Mouse (Mus musculus): ENCODE measurements around the gene Glt1d1.

Gene Glt1d1

GRCm38 (mm10) chr5:127631671-127632070 lies 391 bp upstream of the Glt1d1 start:
- DNase-seq (ENCODE audit: low read depth, low spot score) = no peak

DNA sequence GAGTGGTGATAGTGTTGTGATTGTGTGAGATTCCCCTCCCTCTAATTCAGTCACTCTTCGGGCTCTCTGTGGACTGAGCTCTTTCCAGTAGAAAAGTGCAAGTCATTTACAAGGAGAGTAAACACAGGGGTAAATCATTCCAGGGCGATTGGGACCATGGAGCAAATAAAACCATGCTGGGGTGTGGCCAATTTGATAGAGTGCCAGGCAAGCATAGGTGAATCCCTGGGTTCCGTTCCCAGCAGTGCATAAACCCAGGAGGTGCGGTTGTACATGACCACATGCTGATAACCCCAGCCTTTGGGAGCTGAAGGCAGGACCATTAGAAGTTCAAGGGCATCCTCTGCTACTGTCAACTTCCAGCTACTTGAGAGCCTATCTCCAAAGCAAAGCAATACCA lies 1.1 kb downstream of the Glt1d1 start:
- DNase-seq (ENCODE audit: low read depth, low spot score) = no peak

DNA sequence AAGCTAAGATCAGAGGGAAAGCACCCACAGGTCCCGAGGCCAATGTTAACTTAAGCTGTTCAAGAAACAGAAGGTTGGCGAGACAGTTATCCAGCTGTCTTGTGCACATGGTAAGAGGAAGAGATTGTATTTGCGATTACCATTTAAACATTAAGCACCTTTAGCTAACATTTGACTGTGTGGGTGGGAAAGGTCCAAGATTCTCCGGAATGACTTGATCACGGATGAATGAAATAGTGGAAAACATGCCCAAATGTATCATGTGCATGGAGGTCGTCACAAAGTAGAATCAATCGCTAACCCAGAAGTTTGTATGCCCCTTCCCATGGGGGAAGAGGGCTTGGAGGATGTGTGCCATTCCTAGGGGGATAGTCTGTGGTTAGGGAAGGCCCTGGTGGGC lies 1.6 kb downstream of the Glt1d1 start:
- no peak for DNase-seq (ENCODE audit: low read depth, low spot score)

- no peak for DNase-seq (ENCODE audit: low read depth, low spot score)
Observed at GRCm38 (mm10) chr5:127637622-127638021, 5.6 kb downstream of the Glt1d1 start.

DNA sequence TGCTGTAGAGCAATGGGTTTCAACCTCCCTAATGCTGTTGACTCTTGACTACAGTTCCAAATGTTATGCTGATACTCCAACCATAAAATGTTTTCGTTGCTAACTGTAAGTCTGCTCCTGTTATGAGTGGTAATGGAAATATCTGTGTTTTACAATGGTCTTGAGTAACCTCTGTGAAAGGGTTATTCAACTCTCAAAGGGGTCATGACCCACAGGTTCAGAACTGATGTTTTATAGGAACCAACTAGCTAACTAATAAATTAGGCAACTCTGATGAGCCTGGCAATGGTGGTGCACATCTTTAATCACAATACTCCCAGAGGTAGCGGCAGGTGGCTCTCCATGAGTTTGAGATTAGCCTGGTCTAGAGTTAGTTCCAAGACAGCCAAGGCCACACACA lies 6.1 kb downstream of the Glt1d1 start:
- no peak for DNase-seq (ENCODE audit: low read depth, low spot score)

DNA sequence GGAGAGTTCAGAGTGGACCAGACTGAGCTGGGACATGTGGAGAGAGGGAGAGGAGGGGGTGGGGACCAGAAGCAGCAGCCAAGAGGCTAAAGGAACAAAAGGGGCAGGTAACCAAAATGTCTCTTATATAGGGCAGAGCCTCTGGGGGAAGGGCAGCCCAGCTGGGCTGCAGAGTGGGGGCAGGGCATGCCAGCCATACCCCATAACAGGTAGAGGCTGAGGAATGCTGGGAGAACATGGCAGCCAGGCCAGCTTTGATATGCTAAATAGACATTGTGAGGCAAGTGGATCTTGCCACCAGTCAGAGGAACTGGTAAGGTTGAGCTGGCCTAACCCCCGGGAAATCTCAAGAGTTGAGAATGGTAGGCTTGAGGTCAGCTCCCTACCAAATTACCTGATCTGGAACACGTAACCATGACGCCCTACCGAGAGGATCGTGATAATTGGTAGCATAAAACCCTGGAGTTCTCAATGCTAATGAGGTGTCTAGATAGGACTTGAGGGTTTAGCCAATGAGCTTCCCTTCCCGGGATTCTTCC lies 7.1 kb downstream of the Glt1d1 start:
- DNase-seq (ENCODE audit: low read depth, low spot score) = no peak

DNA sequence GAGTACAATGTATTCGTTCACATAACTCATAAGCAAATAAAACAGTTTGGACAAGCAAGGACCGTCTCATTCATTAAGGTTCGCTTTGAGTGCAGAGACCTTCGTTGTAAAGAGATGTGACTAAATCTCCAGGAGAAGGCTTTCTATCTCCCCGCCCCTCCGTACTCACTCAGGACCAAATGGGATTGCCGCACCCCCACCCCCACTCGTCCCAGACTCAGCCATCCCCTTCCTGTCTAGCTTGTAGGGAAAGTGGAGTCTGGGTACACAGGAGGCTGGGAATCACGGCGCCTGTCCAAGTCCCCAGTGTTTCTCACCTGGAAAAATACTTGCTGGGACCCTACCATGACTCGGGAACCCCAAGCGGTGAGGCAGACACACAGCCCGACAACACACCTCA lies 7.6 kb downstream of the Glt1d1 start:
- DNase-seq (ENCODE audit: low read depth, low spot score) = no peak

DNA sequence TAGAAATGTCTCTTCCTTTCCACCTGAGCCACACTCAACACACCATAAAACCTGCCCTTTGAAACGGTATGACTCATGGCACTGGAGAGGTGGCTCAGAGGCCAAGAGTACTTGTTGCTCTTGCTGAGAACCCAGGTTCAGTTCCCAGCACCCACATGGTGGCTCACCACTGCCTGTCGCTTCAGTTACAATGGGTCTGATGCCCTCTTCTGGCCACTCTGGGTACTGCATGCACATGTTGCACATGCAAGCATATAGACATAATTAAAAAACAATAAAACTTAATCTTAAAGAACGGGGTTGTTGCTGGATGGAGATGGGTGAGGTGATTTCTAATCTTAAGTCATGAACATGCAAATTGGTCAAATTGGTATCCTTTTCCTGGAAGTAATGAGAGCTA lies 8.3 kb downstream of the Glt1d1 start:
- DNase-seq (ENCODE audit: low read depth, low spot score) = no peak

DNA sequence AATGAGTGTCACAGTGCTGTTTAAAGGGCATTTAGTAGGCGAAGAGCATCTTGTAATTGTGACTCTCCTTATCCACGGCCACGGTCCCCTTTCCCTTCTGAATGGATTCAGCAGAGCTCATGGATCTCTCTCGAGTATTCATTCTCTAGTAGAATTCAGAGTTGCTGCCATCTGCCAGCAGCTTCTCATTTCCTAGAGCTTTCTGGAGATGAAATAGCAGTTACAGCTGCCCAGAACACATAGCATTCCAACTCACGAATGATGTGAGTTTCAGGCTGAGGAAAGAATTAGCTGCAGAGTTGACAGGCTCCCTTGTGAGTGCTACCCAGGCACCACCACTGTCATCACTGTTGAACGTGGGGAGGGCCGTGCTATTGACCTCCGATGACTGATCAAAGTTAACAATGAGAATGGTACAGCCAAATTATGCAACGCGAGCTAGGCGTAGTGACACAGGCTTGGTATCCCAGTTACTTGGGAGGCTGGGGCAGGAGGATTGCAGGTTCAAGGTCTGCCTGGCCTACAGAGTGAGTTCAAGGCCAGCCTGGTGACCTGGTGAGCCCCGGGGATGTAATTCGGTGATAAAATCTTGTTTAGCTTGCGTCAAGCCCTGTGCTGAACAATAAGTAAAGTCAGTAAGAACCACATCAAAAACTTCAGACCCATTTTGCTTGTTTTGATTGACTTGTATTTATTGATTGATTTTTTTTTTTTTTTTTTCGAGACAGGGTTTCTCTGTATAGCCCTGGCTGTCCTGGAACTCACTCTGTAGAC lies 9.3 kb downstream of the Glt1d1 start:
- no peak for DNase-seq (ENCODE audit: low read depth, low spot score)

DNA sequence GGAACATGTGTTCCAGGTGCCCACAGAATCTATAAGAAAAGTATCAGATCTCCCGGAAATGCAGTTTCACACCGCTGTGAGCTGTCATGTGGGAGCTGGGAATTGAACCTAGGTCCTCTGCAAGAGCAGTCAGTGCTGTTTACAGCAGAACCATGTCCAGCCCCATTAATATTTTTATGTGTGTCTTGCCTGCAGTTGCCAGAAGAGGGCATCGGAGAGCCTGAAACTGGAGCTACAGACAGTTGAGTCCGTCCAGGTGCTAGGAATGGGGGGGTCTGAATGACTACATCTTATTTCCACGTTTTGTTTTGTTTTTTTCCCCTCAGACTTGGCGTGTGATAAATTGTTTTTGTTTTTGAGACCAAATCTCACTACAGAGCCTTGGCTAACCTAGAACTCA lies 16.0 kb downstream of the Glt1d1 start:
- no peak for DNase-seq (ENCODE audit: low read depth, low spot score)

DNA sequence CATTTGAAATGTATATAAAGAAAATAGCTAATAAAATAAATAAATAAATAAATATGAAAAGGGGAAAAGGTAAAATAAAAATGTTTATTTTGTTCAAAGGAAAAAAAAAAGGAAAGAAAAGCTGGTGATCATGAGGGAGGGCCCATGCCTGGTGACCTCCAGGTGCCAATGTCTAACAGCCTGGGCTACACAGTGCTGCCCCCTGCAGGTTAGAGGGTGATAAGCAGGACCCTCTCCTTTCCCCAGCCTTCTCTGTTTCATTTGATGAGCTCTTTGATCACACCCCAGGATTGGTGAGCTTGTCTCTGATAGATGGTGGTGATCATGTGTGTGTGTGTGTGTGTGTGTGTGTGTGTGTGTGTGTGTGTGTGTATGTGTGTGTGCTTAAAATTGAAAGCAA lies 17.0 kb downstream of the Glt1d1 start:
- no peak for DNase-seq (ENCODE audit: low read depth, low spot score)

- DNase-seq (ENCODE audit: low read depth, low spot score) = no peak
Observed at GRCm38 (mm10) chr5:127658257-127658656, 26.2 kb downstream of the Glt1d1 start.

DNA sequence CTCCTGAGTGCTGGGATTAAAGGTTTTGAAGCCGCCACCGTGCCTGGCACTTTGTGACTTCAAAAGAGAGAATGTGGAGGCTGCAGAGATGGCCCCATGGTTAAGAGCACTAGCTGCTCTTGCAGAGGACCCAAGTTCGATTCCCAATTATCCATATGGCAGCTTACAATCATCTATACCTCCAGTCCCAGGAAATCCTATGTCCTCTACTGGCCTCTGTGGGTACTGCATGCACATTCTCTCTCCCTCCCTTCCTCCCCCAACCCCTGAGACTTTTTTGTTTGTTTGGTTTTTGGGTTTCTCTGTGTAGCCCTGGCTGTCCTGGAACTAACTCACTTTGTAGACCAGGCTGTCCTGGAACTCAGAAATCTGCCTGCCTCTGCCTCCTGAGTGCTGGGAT lies 27.2 kb downstream of the Glt1d1 start:
- no peak for DNase-seq (ENCODE audit: low read depth, low spot score)

- DNase-seq (ENCODE audit: low read depth, low spot score) = no peak
Observed at GRCm38 (mm10) chr5:127660267-127660666, 28.2 kb downstream of the Glt1d1 start.

DNA sequence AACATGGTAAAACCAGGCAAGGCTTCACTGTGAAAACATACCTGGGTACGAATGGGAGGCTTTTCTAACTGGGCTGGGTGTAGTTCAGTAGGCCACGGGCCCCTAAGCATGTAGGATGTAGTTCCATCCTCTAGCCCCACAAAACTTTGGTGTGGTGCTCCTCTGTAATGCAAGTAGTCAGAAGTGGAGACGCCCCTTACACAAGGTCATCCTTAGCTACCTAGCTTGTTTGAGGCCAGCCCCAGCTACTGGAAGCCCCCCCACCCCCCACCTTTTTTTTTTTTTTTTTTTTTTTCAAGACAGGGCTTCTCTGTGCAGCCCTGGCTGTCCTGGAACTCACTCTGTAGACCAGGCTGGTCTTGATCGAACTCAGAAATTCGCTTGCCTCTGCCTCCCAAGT lies 28.9 kb downstream of the Glt1d1 start:
- DNase-seq (ENCODE audit: low read depth, low spot score) = no peak

GRCm38 (mm10) chr5:127673913-127674312 lies 41.9 kb downstream of the Glt1d1 start:
- DNase-seq (ENCODE audit: low read depth, low spot score) = no peak

DNA sequence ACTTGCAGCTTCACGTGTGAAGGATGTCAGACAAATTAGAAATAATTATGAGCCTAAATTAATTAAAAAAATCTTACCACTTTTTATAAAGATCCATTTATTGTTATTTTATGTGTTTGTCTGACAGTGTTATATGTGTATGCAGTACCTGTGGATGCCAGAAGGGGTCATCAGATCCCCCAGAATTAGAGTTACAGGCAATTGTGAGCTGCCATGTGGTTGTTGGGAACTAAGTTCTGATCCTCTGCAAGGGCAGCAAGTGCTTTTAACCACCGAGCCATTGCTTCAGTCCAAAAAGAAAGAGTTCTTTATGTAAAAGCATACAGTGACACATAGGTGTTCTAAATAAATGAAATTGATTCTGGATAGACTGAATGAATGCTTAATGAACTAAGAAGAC lies 45.5 kb downstream of the Glt1d1 start:
- no peak for DNase-seq (ENCODE audit: low read depth, low spot score)

DNA sequence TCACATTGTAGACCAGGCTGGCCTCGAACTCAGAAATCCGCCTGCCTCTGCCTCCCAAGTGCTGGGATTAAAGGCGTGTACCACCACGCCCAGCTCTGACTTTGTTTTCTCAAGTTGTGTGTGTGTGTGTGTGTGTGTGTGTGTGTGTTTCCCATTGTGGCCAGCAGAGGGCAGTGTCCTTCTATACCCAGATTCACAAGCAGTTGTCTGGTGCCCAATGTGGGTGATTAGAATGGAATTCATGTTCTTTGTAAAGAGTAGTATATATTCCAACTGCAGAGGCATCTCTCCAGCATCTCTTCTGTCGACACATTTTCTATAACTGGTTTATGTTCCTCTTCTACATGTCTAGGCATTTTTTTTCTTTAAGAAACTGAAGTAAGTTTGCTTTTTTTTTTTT lies 46.4 kb downstream of the Glt1d1 start:
- no peak for DNase-seq (ENCODE audit: low read depth, low spot score)

GRCm38 (mm10) chr5:127688568-127689170 lies 56.6 kb downstream of the Glt1d1 start:
- no peak for DNase-seq (ENCODE audit: low read depth, low spot score)

- no peak for DNase-seq (ENCODE audit: low read depth, low spot score)
Observed at GRCm38 (mm10) chr5:127691085-127691484, 59.0 kb downstream of the Glt1d1 start.

- DNase-seq (ENCODE audit: low read depth, low spot score) = no peak
Observed at GRCm38 (mm10) chr5:127691581-127691980, 59.5 kb downstream of the Glt1d1 start.

DNA sequence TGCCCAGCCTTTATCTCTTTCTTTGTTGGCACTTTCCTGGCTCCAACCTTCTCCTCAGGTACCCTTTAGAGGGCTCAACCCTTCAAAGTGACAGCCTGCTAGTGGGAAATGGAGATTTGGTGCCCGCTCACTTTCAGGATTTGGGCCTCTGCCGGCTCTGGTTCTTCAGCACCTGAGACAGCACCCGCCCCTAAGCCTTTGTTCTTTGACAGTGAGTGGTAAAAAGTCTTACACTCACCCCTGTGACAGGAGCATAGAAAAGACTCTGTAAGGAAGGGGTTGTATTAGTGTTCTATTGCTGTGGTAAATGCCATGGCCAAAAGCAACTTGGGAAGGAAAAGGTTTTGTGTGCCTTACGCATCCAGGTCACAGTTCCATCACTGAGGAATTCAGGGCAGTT lies 63.8 kb downstream of the Glt1d1 start:
- no peak for DNase-seq (ENCODE audit: low read depth, low spot score)

GRCm38 (mm10) chr5:127696602-127697001 lies 64.5 kb downstream of the Glt1d1 start:
- no peak for DNase-seq (ENCODE audit: low read depth, low spot score)

All from telencephalon, adult 2 months (tissue).